Mouse (Mus musculus): ENCODE results near the gene Klrb1c. TPM values are rescaled to one million over a fixed set of nuclear protein-coding genes. Genes with fewer than 3 reads are reported as not detected.
"Not testable (repeated sequence)": the region's sequence is repeated elsewhere in the genome, so short reads cannot be mapped to it uniquely, and the experiment has no call there.

The Klrb1c gene
- polyA plus RNA-seq, 1 experiment from 2014 or later, result 0.17 TPM

DNA sequence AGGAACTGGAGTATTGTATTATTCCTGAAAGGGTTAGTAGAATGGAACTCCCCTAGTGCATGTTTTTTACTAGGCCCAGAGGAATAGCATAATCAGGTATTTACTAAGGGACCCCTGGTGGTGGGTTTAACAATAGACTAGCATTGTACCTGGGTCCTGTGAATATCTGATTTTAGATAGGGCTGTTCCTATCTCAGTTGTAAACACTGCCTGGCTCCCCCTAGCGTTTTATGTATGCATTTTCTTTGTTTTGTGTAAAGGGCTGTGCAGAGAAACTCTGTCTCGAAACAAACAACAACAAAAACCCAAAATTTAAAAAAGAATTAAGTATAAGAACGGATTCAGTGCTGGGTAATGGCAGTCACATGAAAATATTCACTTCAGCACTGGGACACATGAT is 18.0 kb upstream of the Klrb1c start:
- ATAC-seq (replicated peaks; ENCODE audit: low FRiP score), result no peak
- WGBS, result 77% methylated on average over 3 of the region's 3 CpGs
- Histone ChIP-seq H3K4me1 (0 out of 2 replicates have a peak, but pooled peaks cover 2% of the 10 kb centered on the region), H3K4me2 (no peak overlapping the region), H3K9ac (no peak overlapping the region), H3K9me3 (replicated peaks) (no peaks in the 10 kb centered on the region), H3K27me3 (no peaks in the 10 kb centered on the region), H3K36me3 (no peaks in the 10 kb centered on the region), H3K27ac (no peak overlapping the region), H3K4me3 (replicated peaks) (no peak overlapping the region)

DNA sequence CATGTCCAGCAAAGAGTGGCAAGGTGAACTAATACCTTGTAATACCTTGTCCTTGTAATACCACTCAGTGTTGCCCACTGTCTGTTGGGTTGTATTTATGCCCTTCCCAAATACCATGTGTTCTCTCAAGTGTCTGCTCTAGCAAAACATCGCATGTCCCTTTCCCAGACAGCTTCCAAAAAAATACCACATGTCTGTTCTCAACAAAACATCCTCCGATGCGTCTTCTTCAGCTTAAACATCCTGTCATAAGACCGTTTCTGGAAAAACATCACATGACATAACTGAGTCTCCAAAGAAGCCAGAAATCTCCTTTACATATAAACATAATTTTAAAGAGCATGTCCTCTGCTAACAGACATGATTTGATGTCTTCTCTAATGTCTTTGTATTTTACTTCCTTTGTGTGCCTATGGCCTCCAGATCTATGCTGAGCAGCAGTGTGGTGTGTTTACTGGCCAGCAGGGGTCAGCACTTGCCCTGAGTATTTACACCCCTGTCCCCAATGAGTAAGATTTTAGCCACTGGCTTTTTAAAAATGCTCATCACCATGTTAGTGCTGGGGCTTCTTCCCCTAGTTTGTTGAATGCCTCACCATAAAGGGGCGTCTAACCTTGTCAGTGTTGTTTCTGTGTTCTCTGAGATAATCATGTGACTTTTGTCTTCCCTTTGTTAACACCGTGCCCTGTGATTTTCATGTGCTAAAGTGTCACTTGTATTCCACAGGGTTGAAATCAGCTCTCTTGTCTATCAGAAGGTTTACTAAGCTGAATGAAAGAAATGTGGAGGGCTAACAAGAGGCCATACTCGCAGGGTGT is 16.0 kb upstream of the Klrb1c start:
- H3K36me3 ChIP-seq; H3K27me3 ChIP-seq; H3K27ac ChIP-seq; H3K4me3 ChIP-seq (replicated peaks); ATAC-seq (replicated peaks; ENCODE audit: low FRiP score); H3K9ac ChIP-seq; H3K9me3 ChIP-seq (replicated peaks); H3K4me1 ChIP-seq; H3K4me2 ChIP-seq: not testable (repeated sequence)
- WGBS, result 66% methylated on average over 7 of the region's 7 CpGs

DNA sequence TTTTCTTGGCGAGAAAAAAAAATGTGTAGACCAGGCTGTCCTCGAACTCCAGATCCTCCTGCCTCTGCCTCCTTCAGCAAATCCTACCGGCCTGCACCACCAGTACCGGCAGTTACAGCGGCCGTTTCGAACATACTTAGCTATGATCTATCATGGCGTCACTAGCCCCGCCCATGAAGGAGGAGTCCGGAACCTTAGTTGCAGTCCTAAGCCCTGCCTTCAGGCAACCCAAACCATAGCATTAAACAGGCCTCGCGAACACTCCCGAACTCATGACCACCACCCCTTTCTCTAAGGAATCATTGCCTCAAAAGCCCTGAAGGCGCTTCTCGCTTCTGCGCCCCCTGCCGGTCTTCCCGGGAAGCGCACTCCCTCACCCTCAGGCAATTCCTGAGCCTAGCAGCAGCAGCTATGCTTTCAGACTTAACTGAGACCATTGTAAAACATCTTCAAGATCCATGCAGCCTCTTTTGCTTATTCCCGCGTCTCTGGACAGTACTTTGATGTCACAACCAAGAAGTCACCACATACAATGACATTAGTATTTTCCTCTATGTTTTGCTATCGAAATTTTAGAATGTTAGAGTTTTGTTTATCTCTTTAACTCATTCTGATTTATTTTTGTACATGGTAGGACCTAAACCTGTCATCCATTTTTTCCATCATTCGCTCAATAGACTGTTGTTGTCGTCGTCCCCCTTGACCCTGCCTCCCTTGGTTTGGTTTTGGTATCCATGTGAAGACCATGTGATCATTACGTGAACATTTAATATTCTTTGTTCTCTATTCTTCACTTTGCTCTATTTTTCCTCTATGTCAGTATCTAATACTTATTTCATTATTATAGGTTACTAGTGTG is 14.2 kb upstream of the Klrb1c start:
- WGBS, result 5% methylated on average over 26 of the region's 26 CpGs
- H3K9me3 ChIP-seq (replicated peaks), result no peaks in the 10 kb centered on the region
- ATAC-seq (replicated peaks; ENCODE audit: low FRiP score), result peak; percentile 93
- peak overlapping the region; percentile 67 for H3K4me2 ChIP-seq
- no peaks in the 10 kb centered on the region for H3K36me3 ChIP-seq
- peak overlapping the region; percentile 53 for H3K4me3 ChIP-seq (replicated peaks)
- no peaks in the 10 kb centered on the region for H3K27me3 ChIP-seq
- H3K4me1 ChIP-seq, result peaks cover 8% of the 10 kb centered on the region
- H3K9ac ChIP-seq, result peak overlapping the region; percentile 46; the same call in 1 of the 2 replicates
- H3K27ac ChIP-seq, result peak overlapping the region; percentile 78; the same call in 1 of the 2 replicates

DNA sequence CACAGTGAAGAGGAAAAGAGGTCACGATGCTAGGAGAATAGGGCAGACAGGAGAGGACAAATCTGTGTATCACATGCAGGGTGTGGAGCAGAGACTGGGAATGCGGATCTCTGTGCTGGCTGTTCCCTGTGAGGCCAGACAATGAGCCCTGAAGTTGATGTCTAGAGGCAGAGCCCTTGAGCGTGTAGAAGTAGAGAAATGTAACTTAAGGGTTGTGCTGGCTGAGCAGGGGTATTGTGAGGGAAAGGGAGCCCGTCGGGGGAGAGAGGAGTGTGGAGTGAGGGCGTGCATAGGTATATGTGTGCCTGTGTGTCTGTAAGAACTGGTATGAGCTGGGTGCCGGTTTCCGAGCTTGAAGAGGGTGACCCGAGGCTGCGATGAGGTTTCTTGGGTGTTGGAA is 13.5 kb upstream of the Klrb1c start:
- Histone ChIP-seq H3K4me2 (peak overlapping the region; percentile 67), H3K27me3 (no peaks in the 10 kb centered on the region), H3K9me3 (replicated peaks) (no peaks in the 10 kb centered on the region), H3K27ac (peak overlapping the region; percentile 78), H3K4me1 (peaks cover 13% of the 10 kb centered on the region), H3K36me3 (no peaks in the 10 kb centered on the region), H3K4me3 (replicated peaks) (peak overlapping the region; percentile 53), H3K9ac (peak overlapping the region; percentile 46)
- 10% methylated on average over 10 of the region's 10 CpGs for WGBS
- ATAC-seq (replicated peaks; ENCODE audit: low FRiP score), result peak; percentile 50

DNA sequence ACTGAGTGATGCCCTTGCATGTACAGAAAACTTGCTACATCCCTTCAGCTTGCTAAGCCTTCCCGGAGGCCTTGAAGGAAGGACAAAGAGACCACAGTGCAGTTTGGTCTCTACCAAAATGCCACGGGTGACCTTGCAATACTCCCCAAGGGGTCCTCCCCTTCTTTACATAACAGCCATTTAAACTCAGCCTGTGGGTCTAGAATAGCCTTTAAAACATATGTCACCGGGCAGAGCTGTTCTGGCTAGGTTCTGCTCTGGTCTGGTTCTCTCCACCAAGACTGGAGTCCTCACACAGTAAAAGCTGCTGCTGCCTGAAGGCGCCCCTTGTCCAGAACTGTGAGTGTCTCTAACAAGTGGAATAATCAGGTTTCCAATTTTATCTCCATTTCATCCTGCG is 11.7 kb upstream of the Klrb1c start:
- ATAC-seq (replicated peaks; ENCODE audit: low FRiP score); H3K36me3 ChIP-seq; H3K4me3 ChIP-seq (replicated peaks); H3K27ac ChIP-seq; H3K9me3 ChIP-seq (replicated peaks); H3K4me2 ChIP-seq; H3K27me3 ChIP-seq; H3K9ac ChIP-seq: not testable (repeated sequence)
- 79% methylated on average over 5 of the region's 5 CpGs for WGBS
- H3K4me1 ChIP-seq, result peaks cover 13% of the 10 kb centered on the region

DNA sequence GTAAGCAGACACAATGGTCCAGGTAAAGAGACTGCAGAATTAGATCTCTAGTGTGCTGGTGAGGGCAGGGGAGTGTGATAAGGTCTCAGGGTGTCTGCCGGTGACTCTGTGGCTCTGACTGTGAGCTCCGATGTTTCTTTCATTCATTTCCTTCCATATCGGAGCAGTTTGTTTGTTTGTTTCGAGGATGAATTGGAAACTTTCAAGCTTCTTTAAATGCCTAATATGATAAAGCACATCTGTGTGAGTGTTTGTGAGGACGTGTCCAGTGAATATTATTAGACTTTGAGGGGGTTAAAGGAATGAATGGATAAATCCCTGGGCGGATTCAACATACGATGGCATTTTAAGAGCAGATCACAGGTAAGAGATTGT is 10.9 kb upstream of the Klrb1c start:
- H3K9ac ChIP-seq, result 0 out of 2 replicates have a peak overlapping the region, but pooled peaks have one; percentile 26
- WGBS, result 19% methylated on average over 7 of the region's 7 CpGs
- peak overlapping the region; percentile 41; the same call in 1 of the 2 replicates for H3K27ac ChIP-seq
- H3K4me2 ChIP-seq, result peak overlapping the region; percentile 65
- ATAC-seq (replicated peaks; ENCODE audit: low FRiP score), result no peak
- no peaks in the 10 kb centered on the region for H3K36me3 ChIP-seq
- peaks cover 13% of the 10 kb centered on the region for H3K4me1 ChIP-seq
- peak overlapping the region; percentile 68 for H3K4me3 ChIP-seq (replicated peaks)
- H3K9me3 ChIP-seq (replicated peaks), result no peaks in the 10 kb centered on the region
- no peaks in the 10 kb centered on the region for H3K27me3 ChIP-seq

DNA sequence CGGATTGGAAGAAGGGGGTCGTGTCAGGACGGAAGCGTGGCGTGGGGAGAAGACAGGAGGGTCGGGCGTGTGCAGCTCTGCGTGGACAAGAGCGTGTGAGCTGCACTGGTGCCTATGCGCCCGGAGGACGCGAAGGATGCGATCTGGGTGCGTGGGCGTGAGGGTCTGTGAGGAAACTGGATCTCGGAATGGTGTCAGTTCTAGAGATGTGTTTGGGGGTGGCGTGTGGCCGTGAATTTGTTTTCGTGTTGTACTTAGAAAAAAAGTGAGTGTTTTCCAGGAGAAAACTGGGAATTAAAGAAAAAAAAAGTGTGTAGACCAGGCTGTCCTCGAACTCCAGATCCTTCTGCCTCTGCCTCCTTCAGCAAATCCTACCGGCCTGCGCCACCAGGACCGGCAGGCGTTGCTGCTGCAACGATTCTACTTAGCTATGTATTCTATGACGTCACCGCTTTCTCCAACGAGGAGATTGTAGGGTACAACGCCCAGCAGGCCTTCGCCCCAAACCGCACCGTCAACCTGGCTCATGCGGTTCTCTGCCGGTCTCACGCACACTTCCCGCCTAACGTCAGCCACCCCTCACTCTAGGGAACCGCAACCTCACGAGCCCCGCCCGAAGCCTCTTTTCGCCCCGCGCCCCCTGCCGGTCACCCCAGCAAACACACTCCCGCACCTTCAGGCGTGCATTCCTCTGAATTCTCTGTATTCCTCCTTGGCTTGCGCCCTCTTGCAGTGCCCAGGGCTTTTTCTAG is 10.3 kb upstream of the Klrb1c start:
- H3K27me3 ChIP-seq; H3K9me3 ChIP-seq (replicated peaks); H3K36me3 ChIP-seq: not testable (repeated sequence)
- Histone ChIP-seq H3K9ac (peak overlapping the region; percentile 64), H3K27ac (peak overlapping the region; percentile 92), H3K4me3 (replicated peaks) (peak overlapping the region; percentile 68), H3K4me1 (peaks cover 13% of the 10 kb centered on the region), H3K4me2 (peak overlapping the region; percentile 65)
- WGBS, result under 1% methylated on average over 49 of the region's 49 CpGs
- ATAC-seq (replicated peaks; ENCODE audit: low FRiP score), result peak; percentile 71

DNA sequence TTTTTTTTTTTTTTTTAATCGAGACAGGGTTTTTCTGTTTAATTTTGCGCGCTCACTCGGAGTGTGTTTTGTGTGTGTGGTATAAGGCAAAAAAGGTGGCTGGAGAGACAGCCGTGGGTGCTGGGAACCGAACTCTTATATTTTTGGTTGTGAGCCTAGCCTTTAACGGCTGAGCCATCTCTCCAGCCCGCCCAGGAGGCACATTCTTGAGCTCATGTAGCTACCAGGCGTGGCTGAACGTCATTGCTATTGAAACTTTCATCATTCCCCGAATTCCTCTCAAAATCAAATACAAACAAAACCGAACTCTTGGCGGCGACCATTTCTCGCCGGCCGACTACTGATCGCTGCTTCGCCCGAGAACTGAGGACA is 9.7 kb upstream of the Klrb1c start:
- H3K4me2 ChIP-seq, result peak overlapping the region; percentile 65
- H3K27me3 ChIP-seq; H3K36me3 ChIP-seq; H3K9me3 ChIP-seq (replicated peaks): not testable (repeated sequence)
- peak overlapping the region; percentile 92 for H3K27ac ChIP-seq
- peak overlapping the region; percentile 64 for H3K9ac ChIP-seq
- WGBS, result under 1% methylated on average over 20 of the region's 20 CpGs
- H3K4me3 ChIP-seq (replicated peaks), result peak overlapping the region; percentile 68
- H3K4me1 ChIP-seq, result peaks cover 14% of the 10 kb centered on the region
- peak; percentile 43 for ATAC-seq (replicated peaks; ENCODE audit: low FRiP score)

DNA sequence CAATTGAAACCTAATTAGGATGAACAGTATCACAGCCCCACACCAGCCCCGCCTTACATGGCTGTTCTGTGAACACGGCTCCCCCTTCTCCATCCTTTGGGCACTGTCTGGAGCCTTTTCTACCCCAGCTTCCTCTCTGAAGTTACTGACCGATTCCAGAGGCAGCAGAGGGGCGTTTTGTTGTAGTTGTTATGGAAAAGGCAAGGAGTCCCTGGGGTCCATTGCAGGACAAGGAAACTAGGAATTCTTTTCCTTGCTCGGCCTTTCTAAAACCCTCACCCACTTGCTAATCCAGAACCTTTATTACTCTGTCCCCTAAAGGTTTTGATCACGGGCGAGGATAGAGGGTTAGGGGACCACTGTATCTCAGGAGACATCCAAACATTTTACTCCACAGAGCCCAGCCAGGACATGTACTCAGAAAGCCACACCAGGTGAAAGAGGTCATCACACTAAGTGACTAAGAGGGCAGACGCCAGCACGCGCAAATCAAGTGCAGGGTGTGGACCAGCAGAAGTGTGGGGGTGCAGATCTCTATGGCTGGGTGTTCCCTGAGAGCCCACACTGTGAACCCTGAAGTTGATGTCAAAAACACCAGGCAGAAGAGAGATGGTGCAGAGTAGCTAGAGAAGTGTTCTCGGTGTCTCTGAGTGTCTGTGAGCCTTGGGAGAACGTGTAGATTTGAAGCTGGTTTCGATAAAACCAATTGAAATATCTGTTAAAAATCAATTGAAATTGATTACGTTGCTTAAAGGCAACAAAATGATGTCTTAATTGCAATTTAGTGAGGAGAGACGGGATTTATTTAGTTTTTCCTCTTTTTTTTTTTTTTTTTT is 9.1 kb upstream of the Klrb1c start:
- Histone ChIP-seq H3K9ac (peak overlapping the region; percentile 36), H3K36me3 (no peaks in the 10 kb centered on the region)
- 15% methylated on average over 15 of the region's 15 CpGs for WGBS

DNA sequence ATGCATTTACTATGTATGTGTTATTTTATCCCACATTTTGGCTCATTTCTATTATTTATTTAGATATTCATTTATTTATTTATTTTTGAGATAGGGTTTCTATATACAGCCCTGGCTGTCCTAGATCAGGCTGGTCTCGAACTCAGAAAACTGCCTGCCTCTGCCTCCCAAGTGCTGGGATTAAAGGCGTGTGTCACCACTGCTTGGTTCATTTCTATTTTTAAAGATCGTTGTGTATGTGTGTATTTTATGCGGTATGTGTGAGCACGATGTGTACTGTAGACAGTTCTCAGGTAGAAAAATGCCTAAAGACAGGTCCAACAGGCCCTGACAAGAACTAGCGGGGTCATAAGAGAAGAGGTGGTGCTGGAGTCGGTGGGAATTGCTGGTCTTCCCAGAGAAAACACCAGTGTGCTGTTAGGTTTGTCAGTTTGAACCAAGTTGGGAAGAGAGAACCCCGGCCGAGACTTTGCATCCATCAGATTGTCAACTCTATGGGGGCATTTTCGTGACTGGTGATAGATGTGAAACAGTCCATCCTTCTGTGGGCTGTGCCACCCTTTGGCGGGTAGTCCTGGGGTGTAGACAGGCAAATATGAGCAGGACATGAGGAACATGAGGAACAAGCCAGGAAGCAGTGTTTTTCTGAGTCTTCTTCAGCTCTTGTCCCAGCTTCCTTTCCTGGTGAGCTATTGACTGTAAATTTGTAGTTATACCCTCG is 8.3 kb upstream of the Klrb1c start:
- peak overlapping the region; percentile 65 for H3K4me2 ChIP-seq
- peak overlapping the region; percentile 37; the same call in 1 of the 2 replicates for H3K27ac ChIP-seq
- no peaks in the 10 kb centered on the region for H3K36me3 ChIP-seq
- no peak for ATAC-seq (replicated peaks; ENCODE audit: low FRiP score)
- H3K9me3 ChIP-seq (replicated peaks), result no peaks in the 10 kb centered on the region
- H3K4me3 ChIP-seq (replicated peaks), result peak overlapping the region; percentile 68; the same call in 1 of the 2 replicates
- H3K4me1 ChIP-seq, result peaks cover 17% of the 10 kb centered on the region
- 78% methylated on average over 12 of the region's 12 CpGs for WGBS
- no peaks in the 10 kb centered on the region for H3K27me3 ChIP-seq
- H3K9ac ChIP-seq, result no peak overlapping the region

More for the DNA sequence above, 9.1 kb upstream of the Klrb1c start:
- Histone ChIP-seq H3K27ac (peak overlapping the region; percentile 37; the same call in 1 of the 2 replicates), H3K4me3 (replicated peaks) (peak overlapping the region; percentile 68), H3K27me3 (no peaks in the 10 kb centered on the region), H3K9me3 (replicated peaks) (no peaks in the 10 kb centered on the region), H3K4me2 (peak overlapping the region; percentile 65), H3K4me1 (peaks cover 19% of the 10 kb centered on the region)
- ATAC-seq (replicated peaks; ENCODE audit: low FRiP score), result no peak

Data from kidney, embryonic 15.5 days (tissue).